Mouse (Mus musculus) spleen, adult 2 months (tissue): ENCODE measurements at regions not wholly inside any gene's neighbourhood (a gene's known extent, or its start where the extent isn't known, plus 50 kb on each side); places are given as distances from the start of the nearest gene placed in this dataset.

Experiments
- DNase-seq, 2 experiments: peaks; one replicate each; pipeline versions ENCODE4 v3.0.0 to v3.0.0-alpha.2; 2012 to 2021; ENCODE audit warnings: low spot score in 2 of 2, low read depth in 1 of 2
- H3K27ac ChIP-seq: fragments of 200-500 bp; 2 replicates; pipeline ENCODE4 v1.5.1; 2012; ENCODE audit warnings: low read length, inconsistent platforms; ENCODE audit not compliant: insufficient read depth
- H3K27me3 ChIP-seq: fragments of 200-500 bp; 2 replicates; pipeline ENCODE4 v1.6.1; 2012; ENCODE audit warnings: mild to moderate bottlenecking, moderate library complexity, low read length, inconsistent platforms; ENCODE audit not compliant: control insufficient read depth, insufficient read depth
- H3K36me3 ChIP-seq: fragments of 200-500 bp; 2 replicates; pipeline ENCODE4 v1.6.1; 2012; ENCODE audit warnings: mild to moderate bottlenecking, low read length, inconsistent platforms; ENCODE audit not compliant: control insufficient read depth, insufficient read depth
- H3K4me1 ChIP-seq: fragments of 200-500 bp; 2 replicates; pipeline ENCODE4 v1.6.1; 2011; ENCODE audit warnings: inconsistent platforms; ENCODE audit not compliant: control insufficient read depth, insufficient read depth, insufficient read length
- H3K4me3 ChIP-seq: fragments of 200-500 bp; 2 replicates; pipeline ENCODE4 v1.5.1; 2011; ENCODE audit warnings: mild to moderate bottlenecking, inconsistent platforms; ENCODE audit not compliant: insufficient read depth, insufficient read length; ENCODE audit errors: extremely low read depth
- CTCF ChIP-seq: fragments of 200-500 bp; IDR thresholded peaks from 2 replicates; pipeline ENCODE4 v1.5.1; 2011; ENCODE audit warnings: mild to moderate bottlenecking, inconsistent platforms; ENCODE audit not compliant: insufficient read depth, insufficient read length, insufficient replicate concordance; ENCODE audit errors: extremely low read depth
- POLR2A ChIP-seq: fragments of 200-500 bp; IDR thresholded peaks from 2 replicates; pipeline ENCODE4 v1.6.1; 2011; ENCODE audit warnings: low read depth, low read length, inconsistent platforms
- WGBS: fragments of 180-500 bp; shearing (Covaris S2); methylation state at CpG from one replicate; pipeline ENCODE4 v1.1.7; 2018; 5-methylcytosine and 5-hydroxymethylcytosine counted together

DNA sequence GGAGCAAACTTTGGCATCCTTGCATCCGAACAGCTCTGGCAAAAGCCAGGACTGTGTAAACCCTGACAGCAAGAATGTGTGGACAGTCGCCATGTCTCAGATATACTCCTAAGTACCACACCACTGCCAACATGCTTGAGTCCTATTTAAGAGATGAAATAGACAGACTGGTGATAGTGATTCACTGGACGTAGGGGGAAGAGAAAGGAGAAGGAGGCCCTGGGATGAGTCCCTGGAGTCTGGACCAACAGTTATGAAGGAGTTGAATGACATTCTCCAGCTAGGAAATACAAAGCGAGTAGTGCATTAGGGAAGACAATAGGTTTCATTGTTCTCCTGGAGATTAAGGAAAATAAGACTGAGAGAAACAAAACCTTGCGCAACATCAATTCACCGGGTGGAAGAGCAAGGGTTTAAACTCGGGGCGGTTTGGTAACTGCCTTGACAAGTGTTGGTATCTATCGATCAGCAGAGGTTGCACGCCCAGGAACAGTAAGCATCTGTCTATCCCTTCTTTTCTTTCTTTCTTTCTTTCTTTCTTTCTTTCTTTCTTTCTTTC is 54.3 kb upstream of the Nrbf2 start:
- Histone ChIP-seq H3K4me3 (no peak overlapping the region), H3K27ac (no peak overlapping the region), H3K4me1 (no peaks in the 10 kb centered on the region), H3K27me3 (no peaks in the 10 kb centered on the region), H3K36me3 (no peaks in the 10 kb centered on the region)
- DNase-seq, result no peak
- WGBS, result 77% methylated on average over 10 of the region's 10 CpGs
- TF ChIP-seq CTCF (no peak), POLR2A (no peak)

DNA sequence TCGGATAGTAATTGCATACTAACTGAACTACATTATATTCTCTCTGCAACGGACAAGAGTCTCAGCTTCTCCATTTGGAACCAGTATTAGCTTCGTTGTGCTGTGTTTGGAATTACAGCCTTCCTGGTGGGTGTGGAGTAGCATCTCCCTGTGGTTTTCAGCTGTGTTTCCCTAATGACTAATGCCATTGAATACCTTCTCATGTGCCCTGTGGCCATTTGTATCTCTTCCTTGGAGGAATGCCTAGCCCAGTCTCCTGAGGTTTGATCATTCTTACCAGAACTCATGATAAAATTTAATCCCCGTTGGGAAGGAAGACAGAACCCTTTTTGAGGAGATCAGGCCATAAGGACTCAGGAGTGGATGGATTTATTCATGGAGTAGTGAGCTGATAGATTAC is 59.6 kb upstream of the Nrbf2 start:
- Histone ChIP-seq H3K4me1 (no peaks in the 10 kb centered on the region), H3K27ac (no peak overlapping the region), H3K27me3 (no peaks in the 10 kb centered on the region), H3K4me3 (no peak overlapping the region), H3K36me3 (no peaks in the 10 kb centered on the region)
- no peak for DNase-seq
- TF ChIP-seq POLR2A (no peak), CTCF (no peak)
- WGBS, result 87% methylated on average over 4 of the region's 4 CpGs

DNA sequence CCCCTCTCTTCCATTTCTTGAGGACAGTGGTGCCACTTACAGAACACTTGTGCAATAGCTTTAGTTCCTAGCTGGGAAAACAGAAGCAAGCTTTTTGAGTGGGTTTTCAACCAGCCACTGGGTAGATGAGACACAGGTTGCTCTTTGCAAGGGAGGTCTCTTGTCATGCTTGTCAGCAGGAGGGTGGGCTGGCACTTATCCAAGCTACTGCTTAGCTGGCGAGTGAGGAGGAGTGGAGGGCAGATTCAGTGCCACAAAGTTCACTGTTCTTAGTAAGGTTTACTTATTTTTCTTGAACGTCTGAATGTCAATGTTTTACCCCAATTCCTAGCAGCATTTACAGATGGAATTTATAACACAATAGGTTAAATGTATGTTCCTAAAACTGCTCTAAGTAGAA is 65.9 kb upstream of the Nrbf2 start:
- H3K36me3 ChIP-seq, result no peaks in the 10 kb centered on the region
- DNase-seq, result no peak
- H3K27me3 ChIP-seq, result no peaks in the 10 kb centered on the region
- TF ChIP-seq CTCF (no peak), POLR2A (no peak)
- no peak overlapping the region for H3K4me3 ChIP-seq
- no peak overlapping the region for H3K27ac ChIP-seq
- H3K4me1 ChIP-seq, result no peaks in the 10 kb centered on the region
- WGBS, result 49% methylated on average over 2 of the region's 2 CpGs

- Histone ChIP-seq H3K27me3 (no peaks in the 10 kb centered on the region), H3K36me3 (no peaks in the 10 kb centered on the region), H3K4me3 (no peak overlapping the region), H3K27ac (no peak overlapping the region), H3K4me1 (no peaks in the 10 kb centered on the region)
- 78% methylated on average over 8 of the region's 8 CpGs for WGBS
- TF ChIP-seq CTCF, result no peak
- TF ChIP-seq POLR2A, result no peak
- no peak for DNase-seq
Observed at GRCm38 (mm10) chr10:67360793-67361192, 75.7 kb upstream of the Nrbf2 start.

DNA sequence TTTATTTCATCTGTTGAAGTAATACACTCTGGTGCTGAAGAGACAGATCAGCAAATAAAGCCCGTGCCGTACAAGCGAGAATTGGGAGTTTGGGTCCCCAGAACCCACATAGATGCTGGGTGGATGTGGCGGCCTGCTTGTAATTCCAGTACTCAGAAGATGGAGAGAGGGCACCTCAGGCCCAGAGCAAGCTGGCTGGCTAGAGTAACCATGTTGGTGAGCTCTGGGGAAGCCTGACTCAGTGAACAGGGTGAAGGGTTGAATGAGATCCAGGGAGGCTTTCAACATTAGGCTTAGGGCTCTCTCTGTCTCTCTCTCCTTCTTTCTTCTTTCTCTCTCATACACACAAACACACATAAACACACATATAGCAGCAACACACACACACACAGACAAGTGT is 76.2 kb upstream of the Nrbf2 start:
- no peaks in the 10 kb centered on the region for H3K4me1 ChIP-seq
- no peaks in the 10 kb centered on the region for H3K36me3 ChIP-seq
- H3K27me3 ChIP-seq, result no peaks in the 10 kb centered on the region
- WGBS, result 94% methylated on average over 4 of the region's 4 CpGs
- TF ChIP-seq CTCF (no peak), POLR2A (no peak)
- H3K4me3 ChIP-seq, result no peak overlapping the region
- DNase-seq, result no peak
- H3K27ac ChIP-seq, result no peak overlapping the region

GRCm38 (mm10) chr10:67364595-67364994 is 79.5 kb upstream of the Nrbf2 start:
- Histone ChIP-seq H3K4me1 (no peaks in the 10 kb centered on the region), H3K4me3 (no peak overlapping the region), H3K36me3 (no peaks in the 10 kb centered on the region), H3K27me3 (no peaks in the 10 kb centered on the region), H3K27ac (no peak overlapping the region)
- no peak for TF ChIP-seq POLR2A
- TF ChIP-seq CTCF, result no peak
- no peak for DNase-seq
- WGBS, result 87% methylated on average over 3 of the region's 3 CpGs

- Histone ChIP-seq H3K4me1 (no peaks in the 10 kb centered on the region), H3K4me3 (no peak overlapping the region), H3K27ac (no peak overlapping the region), H3K36me3 (no peaks in the 10 kb centered on the region), H3K27me3 (no peaks in the 10 kb centered on the region)
- no peak for DNase-seq
- WGBS, result 90% methylated on average over 7 of the region's 7 CpGs
- TF ChIP-seq CTCF (no peak), POLR2A (no peak)
Observed at GRCm38 (mm10) chr10:67365158-67365557, 80.1 kb upstream of the Nrbf2 start.
